Mouse (Mus musculus) bone marrow macrophage, adult 2 months (primary cell): ENCODE data around the gene Epha4.

ENCODE experiments used
- CTCF ChIP-seq: IDR thresholded peaks from 2 replicates; pipeline ENCODE4 v1.5.1; 2012; ENCODE audit warnings: low read depth, mild to moderate bottlenecking, low read length, moderate library complexity
- POLR2A ChIP-seq: IDR thresholded peaks from 2 replicates; pipeline ENCODE4 v1.6.1; 2012; ENCODE audit warnings: mild to moderate bottlenecking, low read depth, low read length, borderline replicate concordance

DNA sequence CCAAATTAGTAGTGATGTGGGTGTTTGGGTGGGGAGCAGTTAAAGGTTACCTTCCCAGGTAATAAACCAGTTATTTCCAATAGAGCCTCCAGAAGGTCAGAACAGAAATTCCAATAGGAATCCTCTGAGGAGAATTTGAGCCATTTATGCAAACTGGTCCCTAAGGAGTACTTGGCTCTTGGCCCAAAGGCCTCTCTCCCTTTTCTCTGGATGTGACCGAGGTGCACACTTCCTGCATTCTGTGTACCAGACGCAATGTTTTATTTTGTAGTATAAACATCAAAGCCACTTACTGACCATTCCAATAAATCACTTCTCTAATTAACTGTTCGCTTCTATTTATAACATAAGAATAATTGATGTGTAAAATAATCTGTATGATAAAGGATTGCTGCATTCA, 64.7 kb downstream of the Epha4 start:
- TF ChIP-seq CTCF (no peak), POLR2A (no peak)
